In the genomic region with DNA sequence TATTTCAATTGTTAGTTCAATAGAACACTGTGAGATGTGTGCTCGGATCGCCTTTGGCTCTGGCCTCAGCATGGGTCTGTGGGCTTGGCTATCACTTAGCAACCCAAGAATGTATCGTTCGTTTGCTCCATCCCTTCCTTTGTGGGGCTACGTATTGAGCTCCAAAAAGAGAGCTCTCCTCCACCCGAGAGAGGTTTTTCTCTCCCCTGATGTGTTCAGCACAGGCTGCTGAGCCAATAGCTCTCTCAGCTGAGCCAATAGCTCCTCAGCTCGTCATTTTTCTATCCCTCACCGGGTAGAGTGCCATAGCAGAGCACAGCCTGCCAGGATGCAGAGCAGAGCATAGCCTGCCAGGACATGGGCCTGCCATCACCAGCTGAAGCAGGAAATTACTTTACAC, we compare ENCODE assay signal across 18 mouse cellular contexts.
DNase-seq lines count a peak whose midpoint lies in the region; ATAC-seq and TF ChIP-seq lines count a peak whose summit lies in the region.
"Had no signal": no experiment of that assay in that cellular context is flagged by ENCODE, and none has a peak within 500 bp of the region (broad histone marks: within the 10 kb centered on the region; RNA-seq: fewer than 3 reads in every experiment).

No protein-coding gene starts in this region.

- DNase-seq in cerebellum, postnatal 14 days = peak; percentile 71 to 78
- DNase-seq in cerebellum, adult 2 months = no peak
- DNase-seq in neural tube, embryonic 10.5 days (ENCODE audit: extremely low spot score, low spot score) = no peak
- DNase-seq in thymus, postnatal 14 days = no peak
- DNase-seq: adrenal gland, postnatal 36 days; cerebellum, adult 9-11 months; embryo, embryonic 11 days; kidney, adult 11 months; retina, postnatal 1 day; thymus, postnatal 25 days had no signal

- no peaks in the 10 kb centered on the region for H3K9me3 ChIP-seq in hindbrain, embryonic 16.5 days (ENCODE audit: control insufficient read depth, low read length)
- H3K9me3 ChIP-seq in hindbrain, embryonic 13.5 days = no peaks in the 10 kb centered on the region
- no peaks in the 10 kb centered on the region for H3K9me3 ChIP-seq in neural tube, embryonic 13.5 days
- H3K9me3 ChIP-seq: lung, embryonic 15.5 days; midbrain, embryonic 12.5 days had no signal

- H3K36me3 ChIP-seq in hindbrain, embryonic 16.5 days (ENCODE audit: control insufficient read depth, insufficient read depth, low read length) = no peaks in the 10 kb centered on the region
- no peaks in the 10 kb centered on the region for H3K36me3 ChIP-seq in hindbrain, embryonic 13.5 days
- no peaks in the 10 kb centered on the region for H3K36me3 ChIP-seq in neural tube, embryonic 13.5 days
- H3K36me3 ChIP-seq: lung, embryonic 15.5 days; midbrain, embryonic 12.5 days had no signal

- H3K9ac ChIP-seq in hindbrain, embryonic 16.5 days (ENCODE audit: low read depth, low read length) = no peak overlapping the region
- H3K9ac ChIP-seq in hindbrain, embryonic 13.5 days = no peak overlapping the region
- H3K9ac ChIP-seq in neural tube, embryonic 13.5 days = no peak overlapping the region
- H3K9ac ChIP-seq: liver, embryonic 14.5 days; lung, embryonic 15.5 days; midbrain, embryonic 12.5 days had no signal

- H3K4me1 ChIP-seq in cerebellum, adult 2 months (ENCODE audit: control insufficient read depth, insufficient read depth, low read length) = no peaks in the 10 kb centered on the region
- no peaks in the 10 kb centered on the region; the same call in 1 of the 2 replicates for H3K4me1 ChIP-seq in hindbrain, embryonic 16.5 days (ENCODE audit: control insufficient read depth, insufficient read depth, low read depth, low read length)
- 0 out of 2 replicates have a peak, but pooled peaks cover 3% of the 10 kb centered on the region for H3K4me1 ChIP-seq in hindbrain, embryonic 13.5 days (replicated peaks)
- H3K4me1 ChIP-seq in neural tube, embryonic 13.5 days (replicated peaks) = no peaks in the 10 kb centered on the region
- H3K4me1 ChIP-seq: lung, embryonic 15.5 days; midbrain, embryonic 12.5 days had no signal

- 43% methylated on average over 8 of the region's 8 CpGs for WGBS in cerebellum, adult 2 months
- WGBS in hindbrain, embryonic 16.5 days = 28% methylated on average over 8 of the region's 8 CpGs
- 55% methylated on average over 8 of the region's 8 CpGs for WGBS in hindbrain, embryonic 13.5 days
- WGBS in neural tube, embryonic 13.5 days = 48% methylated on average over 8 of the region's 8 CpGs

- peak; percentile 86 for ATAC-seq in hindbrain, embryonic 16.5 days
- no peak for ATAC-seq in hindbrain, embryonic 13.5 days (ENCODE audit: low FRiP score)
- ATAC-seq in neural tube, embryonic 13.5 days (ENCODE audit: low read depth) = 0 out of 2 replicates have a peak, but pooled peaks have one; percentile 23
- ATAC-seq: CD4-positive, CD25-positive, alpha-beta regulatory T cell, adult 4 months had no signal

- no peak for TF ChIP-seq CTCF in cerebellum, adult 2 months (IDR thresholded peaks at IDR 0.05; ENCODE audit: borderline replicate concordance, insufficient read depth, low read depth, low read length)

- no peak for TF ChIP-seq POLR2A in cerebellum, adult 2 months (IDR thresholded peaks at IDR 0.05; ENCODE audit: borderline replicate concordance, insufficient read depth, low read length)

- H3K27ac ChIP-seq in cerebellum, adult 2 months (ENCODE audit: insufficient read depth, low read length) = no peak overlapping the region
- no peak overlapping the region for H3K27ac ChIP-seq in hindbrain, embryonic 16.5 days (ENCODE audit: low read depth, low read length)
- no peak overlapping the region for H3K27ac ChIP-seq in hindbrain, embryonic 13.5 days
- no peak overlapping the region for H3K27ac ChIP-seq in neural tube, embryonic 13.5 days (replicated peaks)
- H3K27ac ChIP-seq: liver, embryonic 14.5 days; lung, embryonic 15.5 days; macrophage; midbrain, embryonic 12.5 days had no signal

- H3K4me2 ChIP-seq in hindbrain, embryonic 16.5 days (ENCODE audit: low read length) = no peak overlapping the region
- H3K4me2 ChIP-seq in hindbrain, embryonic 13.5 days = no peak overlapping the region
- H3K4me2 ChIP-seq in neural tube, embryonic 13.5 days = no peak overlapping the region
- H3K4me2 ChIP-seq: lung, embryonic 15.5 days; midbrain, embryonic 12.5 days had no signal

- H3K27me3 ChIP-seq in cerebellum, adult 2 months (ENCODE audit: control insufficient read depth, insufficient read depth, low read length) = no peaks in the 10 kb centered on the region
- H3K27me3 ChIP-seq in hindbrain, embryonic 16.5 days (replicated peaks; ENCODE audit: control insufficient read depth, insufficient read depth, low read length) = no peaks in the 10 kb centered on the region
- H3K27me3 ChIP-seq in hindbrain, embryonic 13.5 days = no peaks in the 10 kb centered on the region
- no peaks in the 10 kb centered on the region for H3K27me3 ChIP-seq in neural tube, embryonic 13.5 days
- H3K27me3 ChIP-seq: lung, embryonic 15.5 days; midbrain, embryonic 12.5 days had no signal

- H3K4me3 ChIP-seq in cerebellum, adult 2 months (replicated peaks; ENCODE audit: insufficient read depth, low read depth, low read length) = no peak overlapping the region
- H3K4me3 ChIP-seq in hindbrain, embryonic 16.5 days (ENCODE audit: low read length) = no peak overlapping the region
- H3K4me3 ChIP-seq in hindbrain, embryonic 13.5 days = no peak overlapping the region
- no peak overlapping the region for H3K4me3 ChIP-seq in neural tube, embryonic 13.5 days
- H3K4me3 ChIP-seq: lung, embryonic 15.5 days; midbrain, embryonic 12.5 days had no signal

Comparison
In these comparisons a context has a peak if more than half of its experiments do, and no peak if none do; other contexts are left out.
1. DNase-seq: peak in cerebellum, postnatal 14 days (2 of 2); none in cerebellum, adult 2 months (0 of 2), neural tube, embryonic 10.5 days (single experiment) and thymus, postnatal 14 days (single experiment).